Mouse (Mus musculus) ES-E14 (cell line): ENCODE measurements around the gene Tspan3. TPM values are rescaled to one million over a fixed set of nuclear protein-coding genes. Genes with fewer than 3 reads are reported as not detected.

Experiments
- DNase-seq: peaks from one replicate; pipeline ENCODE4 v3.0.0-alpha.2; 2013; ENCODE audit warnings: low read depth, low spot score
- H3K27ac ChIP-seq: 2 replicates; pipeline ENCODE4 v1.5.1; 2012; ENCODE audit warnings: low read depth, mild to moderate bottlenecking, low read length, moderate library complexity, mixed read lengths; ENCODE audit not compliant: poor library complexity, insufficient read depth, severe bottlenecking
- H3K36me3 ChIP-seq: 2 replicates; pipeline ENCODE4 v1.6.1; 2012; ENCODE audit warnings: mild to moderate bottlenecking, low read length, moderate library complexity, mixed read lengths; ENCODE audit not compliant: control insufficient read depth, poor library complexity, insufficient read depth, severe bottlenecking
- H3K4me1 ChIP-seq, 2 experiments: fragments of 150-350 bp in 1 of 2; sonication (generic) in 1 of 2; 2 replicates each; pipeline ENCODE4 v1.6.1; 2012; ENCODE audit warnings: low read length in 2 of 2, mild to moderate bottlenecking in 1 of 2, mixed read lengths in 1 of 2; ENCODE audit not compliant: control insufficient read depth in 2 of 2, insufficient read depth in 2 of 2, poor library complexity in 1 of 2
- H3K4me3 ChIP-seq, 2 experiments: fragments of 150-350 bp in 1 of 2; sonication (generic) in 1 of 2; 2 replicates each; pipeline ENCODE4 v1.5.1; 2012; ENCODE audit warnings: low read length in 2 of 2, low read depth in 1 of 2, mild to moderate bottlenecking in 1 of 2, mixed read lengths in 1 of 2; ENCODE audit not compliant: insufficient read depth in 1 of 2, poor library complexity in 1 of 2, severe bottlenecking in 1 of 2
- H3K9ac ChIP-seq: 2 replicates; pipeline ENCODE4 v1.6.1; 2012; ENCODE audit warnings: low read depth, mild to moderate bottlenecking, low read length, mixed read lengths; ENCODE audit not compliant: poor library complexity, insufficient read depth, severe bottlenecking
- H3K9me3 ChIP-seq: fragments of 150-350 bp; sonication (generic); 2 replicates; pipeline ENCODE4 v1.6.1; 2012; ENCODE audit warnings: low read depth, mild to moderate bottlenecking, low read length; ENCODE audit not compliant: control insufficient read depth, insufficient read depth
- CHD2 ChIP-seq: IDR thresholded peaks from 2 replicates; pipeline ENCODE4 v1.6.1; 2014; ENCODE audit warnings: mild to moderate bottlenecking, low read depth, low read length, inconsistent platforms
- HCFC1 ChIP-seq: IDR thresholded peaks from 2 replicates; pipeline ENCODE4 v1.6.1; 2012; ENCODE audit warnings: low read length, inconsistent platforms, borderline replicate concordance; ENCODE audit not compliant: insufficient read depth
- MAFK ChIP-seq: IDR thresholded peaks from 2 replicates; pipeline ENCODE4 v1.6.1; 2014; ENCODE audit warnings: mild to moderate bottlenecking, low read depth, low read length, inconsistent platforms; ENCODE audit not compliant: insufficient read depth
- ZC3H11A ChIP-seq: IDR thresholded peaks from 2 replicates; pipeline ENCODE4 v1.6.1; 2012; ENCODE audit warnings: low read depth, mild to moderate bottlenecking, inconsistent platforms, low read length, borderline replicate concordance
- ZNF384 ChIP-seq: IDR thresholded peaks from 2 replicates; pipeline ENCODE4 v1.6.1; 2012; ENCODE audit warnings: low read depth, low read length, inconsistent platforms
- in situ Hi-C, 2 experiments: fragments of 600-800 bp; cut with MboI; formaldehyde crosslinking; loops; one replicate each; pipeline ENCODE4 v1.15.1; 2025; ENCODE audit warnings: low sequenced_read_pairs in 2 of 2, inconsistent platforms in 1 of 2; ENCODE audit not compliant: unreplicated experiment in 2 of 2
- total RNA-seq: library from RNA; depleted of rRNA; stranded (reverse); fragments of 300-350 nt; gene quantifications from 2 replicates; pipeline ENCODE4 v1.2.3, GENCODE M21; 2012

Tspan3 gene
- total RNA-seq, 1 experiment: 158 TPM

- no peak overlapping the region for H3K27ac ChIP-seq
- in situ Hi-C loops: no loop called here
- H3K4me3 ChIP-seq: no peak overlapping the region
- peaks cover 0 to 6% of the 10 kb centered on the region in 2 experiments; a peak in 1 of 4 replicates for H3K4me1 ChIP-seq
- no peaks in the 10 kb centered on the region for H3K9me3 ChIP-seq
- no peak overlapping the region for H3K9ac ChIP-seq
- no peak for TF ChIP-seq HCFC1
- DNase-seq: no peak
- peaks cover 12% of the 10 kb centered on the region for H3K36me3 ChIP-seq
These were observed 33.3 kb downstream of the Tspan3 start for GRCm38 (mm10) chr9:56131813-56132525.

- TF ChIP-seq HCFC1 (no peak), MAFK (no peak), ZNF384 (no peak), ZC3H11A (no peak), CHD2 (no peak)
- peaks cover 6% of the 10 kb centered on the region; the same call in 1 of the 2 replicates for H3K36me3 ChIP-seq
- no peaks in the 10 kb centered on the region for H3K9me3 ChIP-seq
- peaks cover 0 to 6% of the 10 kb centered on the region in 2 experiments; a peak in 1 of 4 replicates for H3K4me1 ChIP-seq
- H3K9ac ChIP-seq: no peak overlapping the region
- H3K4me3 ChIP-seq: no peak overlapping the region
- H3K27ac ChIP-seq: no peak overlapping the region
- DNase-seq: no peak
- in situ Hi-C loops: no loop called here
These were observed 34.7 kb downstream of the Tspan3 start for GRCm38 (mm10) chr9:56130536-56130935.

GRCm38 (mm10) chr9:56129951-56130350 lies 35.3 kb downstream of the Tspan3 start:
- no peaks in the 10 kb centered on the region for H3K9me3 ChIP-seq
- peaks cover 6% of the 10 kb centered on the region; the same call in 1 of the 2 replicates for H3K36me3 ChIP-seq
- no peak overlapping the region for H3K27ac ChIP-seq
- no peak overlapping the region for H3K4me3 ChIP-seq
- in situ Hi-C loops: no loop called here
- H3K9ac ChIP-seq: no peak overlapping the region
- TF ChIP-seq ZC3H11A: no peak
- no peak for TF ChIP-seq CHD2
- TF ChIP-seq ZNF384: no peak
- TF ChIP-seq MAFK: no peak
- TF ChIP-seq HCFC1: no peak
- peaks cover 0 to 9% of the 10 kb centered on the region in 2 experiments; a peak in 1 of 4 replicates for H3K4me1 ChIP-seq
- no peak for DNase-seq

GRCm38 (mm10) chr9:56128331-56128730 lies 36.9 kb downstream of the Tspan3 start:
- peak overlapping the region; percentile 34 for H3K9ac ChIP-seq
- in situ Hi-C loops: no loop called here
- H3K27ac ChIP-seq: no peak overlapping the region
- peaks cover 0 to 18% of the 10 kb centered on the region in 2 experiments; a peak in 1 of 4 replicates for H3K4me1 ChIP-seq
- peaks cover 6% of the 10 kb centered on the region; the same call in 1 of the 2 replicates for H3K36me3 ChIP-seq
- TF ChIP-seq HCFC1 (no peak), MAFK (peak; percentile 52; the same call in 1 of the 2 replicates), ZNF384 (no peak), ZC3H11A (no peak), CHD2 (no peak)
- DNase-seq: no peak
- H3K9me3 ChIP-seq: no peaks in the 10 kb centered on the region
- peak overlapping the region; percentile 26 to 30; a peak in 1 of 4 replicates for H3K4me3 ChIP-seq
